Mouse (Mus musculus): ENCODE data around the gene Susd4.

Susd4 gene

DNA sequence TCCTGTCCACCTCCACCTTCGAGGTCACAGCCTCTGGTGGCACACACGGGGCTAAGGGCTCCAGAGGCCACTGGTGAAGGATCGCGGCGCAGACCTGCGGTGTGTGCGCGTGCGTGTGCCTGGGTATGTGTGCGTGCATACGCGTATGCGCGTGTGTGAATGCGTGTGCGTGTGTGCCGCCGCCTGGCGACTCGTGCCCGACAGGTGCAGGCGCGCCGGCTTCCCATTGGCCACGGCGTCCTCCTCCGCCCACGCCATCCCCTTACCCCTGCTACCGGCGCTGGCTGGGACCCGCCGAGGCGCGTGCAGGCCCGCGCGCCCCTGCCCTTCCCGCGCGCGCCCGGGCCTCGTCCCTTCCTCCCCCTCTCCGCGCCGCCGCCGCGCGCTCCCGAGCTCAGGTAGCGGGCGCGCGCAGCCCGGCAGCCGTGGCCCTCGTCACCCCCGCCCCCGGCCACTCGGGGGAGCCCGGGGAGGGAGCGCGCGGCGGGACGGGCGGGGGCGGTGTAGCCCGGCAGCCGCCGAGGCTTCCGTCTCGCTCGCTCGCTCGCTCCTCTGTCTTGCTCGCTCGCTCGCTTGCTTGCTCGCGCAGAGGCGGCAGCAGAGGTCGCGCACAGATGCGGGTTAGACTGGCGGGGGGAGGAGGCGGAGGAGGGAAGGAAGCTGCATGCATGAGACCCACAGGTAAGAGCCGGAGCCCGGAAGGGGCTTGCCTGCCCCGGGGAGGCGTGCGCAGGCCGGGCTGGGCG, at the start of gene Susd4:
Gene Susd4, plus strand, starts transcription at position 145 of the 746 bp plus-strand sequence.
- peak; percentile 74 to 85 for DNase-seq

DNA sequence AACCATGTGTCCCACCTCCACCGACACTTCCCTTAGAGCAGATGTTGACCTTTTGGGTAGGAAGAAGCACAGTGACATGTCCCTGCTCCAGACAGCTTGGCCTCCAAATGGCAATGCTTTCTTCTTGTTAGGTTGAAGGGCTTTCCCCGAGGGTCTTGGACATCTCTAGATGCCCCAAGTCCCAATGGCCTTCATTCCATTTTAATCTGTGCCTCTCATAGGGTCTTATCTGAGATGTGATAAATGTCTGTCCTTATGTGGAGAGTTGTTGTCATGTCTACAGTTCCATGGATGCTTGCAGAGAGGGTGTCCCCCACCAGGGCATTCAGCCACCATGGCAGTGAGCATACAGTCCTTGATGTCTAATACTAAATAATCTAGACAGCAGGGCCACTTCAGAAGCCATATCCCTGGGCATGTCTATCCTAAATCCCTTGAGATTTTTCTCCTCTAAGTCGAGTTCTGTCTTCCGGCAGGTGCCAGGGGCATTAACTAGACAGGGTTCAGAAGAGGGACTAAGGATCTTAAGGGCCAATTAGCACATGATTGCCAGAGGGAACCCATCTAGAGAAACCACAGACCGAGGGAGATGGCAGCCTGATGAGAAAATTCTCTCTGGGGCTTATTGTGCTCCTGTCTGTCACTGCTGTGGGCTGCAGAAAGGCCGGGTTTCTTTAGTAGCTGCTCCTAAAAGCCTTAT, 49.3 kb upstream of the Susd4 start:
- no peak for DNase-seq

- DNase-seq = no peak
Measured at GRCm38 (mm10) chr1:182727541-182727940, 36.1 kb upstream of the Susd4 start.

DNA sequence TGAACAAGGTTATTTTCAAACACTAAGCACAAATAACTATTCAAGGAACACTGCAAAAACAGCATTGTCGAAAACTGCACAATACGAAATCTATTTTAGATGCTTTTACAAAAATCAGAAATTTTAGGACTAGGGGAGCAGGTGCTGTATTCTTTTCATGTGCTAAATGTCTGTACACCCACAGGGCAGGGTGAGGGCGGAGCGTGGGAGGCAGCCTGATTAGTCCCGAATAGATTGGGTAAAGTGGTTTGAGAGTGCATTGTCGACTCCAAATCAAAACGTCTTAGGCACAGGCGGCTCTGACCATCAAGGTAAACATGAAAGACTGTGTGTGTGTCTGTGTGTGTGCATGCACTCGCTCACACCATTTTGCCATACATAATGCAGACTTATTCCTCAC, 34.7 kb upstream of the Susd4 start:
- no peak for DNase-seq

GRCm38 (mm10) chr1:182732695-182733094, 31.0 kb upstream of the Susd4 start:
- DNase-seq = no peak

GRCm38 (mm10) chr1:182735891-182736290, 27.8 kb upstream of the Susd4 start:
- no peak for DNase-seq

DNA sequence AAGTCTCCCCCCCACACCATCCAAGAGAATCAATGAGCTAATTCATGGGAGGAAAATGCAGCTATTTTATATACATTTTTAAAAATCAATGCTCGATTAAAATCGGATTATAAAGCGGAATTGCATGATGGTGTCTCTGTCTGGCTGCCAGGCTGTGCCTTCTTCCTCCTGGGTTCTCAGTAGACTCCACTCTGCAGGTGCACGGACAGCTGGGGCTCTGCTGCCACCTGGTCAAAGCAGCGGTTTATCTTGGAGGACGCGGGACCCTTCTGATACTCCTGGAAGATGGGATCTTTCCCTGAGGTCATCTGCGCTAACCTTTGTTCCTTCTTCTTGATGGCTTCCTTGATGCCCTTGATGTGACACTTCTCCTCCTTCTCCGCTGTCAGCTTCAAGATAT, 16.6 kb upstream of the Susd4 start:
- no peak for DNase-seq

- no peak for DNase-seq
Measured at GRCm38 (mm10) chr1:182747834-182748233, 15.8 kb upstream of the Susd4 start.

DNA sequence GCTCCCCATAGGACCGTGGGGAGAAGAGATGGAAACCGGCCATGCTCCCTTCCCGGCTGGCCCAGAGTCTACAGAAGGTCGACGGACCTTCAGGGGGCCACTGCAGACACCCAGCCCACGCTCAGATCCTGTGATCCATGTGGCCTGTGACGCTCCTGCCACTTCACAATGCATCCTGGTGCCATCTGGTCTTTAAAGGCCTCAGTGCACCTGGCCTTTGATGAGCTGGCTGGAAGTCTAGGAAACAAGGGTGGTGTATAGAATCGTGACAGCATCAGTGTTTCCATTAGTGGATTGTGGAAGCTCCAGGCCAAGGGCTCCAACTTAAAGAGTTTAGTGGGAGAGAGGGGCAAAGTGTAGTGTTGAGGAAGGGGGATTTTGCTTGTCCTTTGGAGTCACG, 14.6 kb upstream of the Susd4 start, which contains the start of gene Ccdc185:
Gene Ccdc185, minus strand, starts transcription at position 101 of the 400 bp plus-strand sequence.
- DNase-seq = no peak

GRCm38 (mm10) chr1:182751301-182751700, 12.4 kb upstream of the Susd4 start:
- DNase-seq = no peak

DNA sequence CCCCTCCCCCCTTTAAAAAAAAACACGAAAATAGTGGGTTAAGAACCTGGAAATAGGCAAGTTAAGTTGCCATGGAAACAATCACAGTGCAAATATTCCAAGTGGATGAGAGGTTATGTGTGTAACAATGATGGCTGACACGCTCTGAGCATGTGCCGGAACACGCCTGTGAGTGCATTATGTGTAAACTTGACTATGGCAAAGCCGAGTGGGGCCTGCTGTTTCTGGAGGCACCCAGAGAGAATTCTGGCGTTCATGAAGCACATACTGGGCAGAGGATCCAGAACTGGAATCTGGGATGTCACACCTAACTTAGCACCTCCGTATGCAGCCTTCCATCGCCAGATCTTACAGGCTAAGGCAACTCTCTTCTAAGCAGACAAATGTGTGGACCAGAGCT, 10.0 kb upstream of the Susd4 start:
- no peak for DNase-seq

GRCm38 (mm10) chr1:182754865-182755264, 8.8 kb upstream of the Susd4 start:
- no peak for DNase-seq

GRCm38 (mm10) chr1:182758783-182759182, 4.9 kb upstream of the Susd4 start:
- no peak for DNase-seq

DNA sequence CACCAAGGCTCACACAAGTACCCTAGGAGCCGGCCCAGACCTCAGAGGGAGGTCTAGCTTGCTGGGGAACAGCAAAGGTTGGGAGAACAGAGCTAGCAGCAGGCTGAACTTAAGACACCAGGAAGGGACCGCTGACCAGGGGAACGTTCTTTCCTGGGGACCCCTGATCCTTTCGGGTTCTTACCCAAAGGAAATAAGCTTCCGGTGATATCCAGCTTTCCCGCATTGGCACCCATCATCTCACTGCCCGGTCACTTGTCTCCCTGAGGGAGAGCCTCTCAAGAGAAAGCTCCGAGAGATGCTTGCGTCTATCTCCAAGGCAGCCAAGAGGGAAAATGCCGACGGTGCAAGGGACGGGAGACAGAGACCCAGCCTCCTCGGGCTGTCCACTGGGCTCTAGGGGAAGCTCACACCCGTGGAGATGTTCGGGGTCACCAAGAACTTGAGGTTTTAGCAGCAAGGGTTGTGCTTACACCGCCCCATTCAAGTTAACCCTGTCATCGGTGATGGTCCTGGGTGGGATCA, 407 bp upstream of the Susd4 start:
- DNase-seq = no peak

GRCm38 (mm10) chr1:182764541-182765281, 1.1 kb downstream of the Susd4 start:
- DNase-seq = no peak

DNA sequence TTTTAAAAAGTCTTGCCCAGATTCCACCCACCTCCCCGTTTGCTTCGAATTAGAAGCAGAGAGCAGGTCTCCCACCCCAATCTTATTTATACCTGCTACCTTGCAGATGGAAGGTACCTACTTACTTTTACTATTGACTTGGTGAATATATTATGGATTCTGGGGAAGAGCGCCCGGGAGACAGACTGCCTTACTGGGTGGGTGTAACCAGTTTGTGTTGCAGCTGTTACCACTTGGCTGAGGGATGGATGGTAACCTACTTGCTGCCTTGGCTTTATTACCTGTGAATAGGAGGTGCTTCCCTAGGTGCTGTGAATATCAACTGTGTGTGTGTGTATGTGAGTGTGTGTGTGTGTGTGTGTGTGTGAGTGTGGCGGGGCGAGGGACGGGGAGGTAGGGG, 11.9 kb downstream of the Susd4 start:
- no peak for DNase-seq

DNA sequence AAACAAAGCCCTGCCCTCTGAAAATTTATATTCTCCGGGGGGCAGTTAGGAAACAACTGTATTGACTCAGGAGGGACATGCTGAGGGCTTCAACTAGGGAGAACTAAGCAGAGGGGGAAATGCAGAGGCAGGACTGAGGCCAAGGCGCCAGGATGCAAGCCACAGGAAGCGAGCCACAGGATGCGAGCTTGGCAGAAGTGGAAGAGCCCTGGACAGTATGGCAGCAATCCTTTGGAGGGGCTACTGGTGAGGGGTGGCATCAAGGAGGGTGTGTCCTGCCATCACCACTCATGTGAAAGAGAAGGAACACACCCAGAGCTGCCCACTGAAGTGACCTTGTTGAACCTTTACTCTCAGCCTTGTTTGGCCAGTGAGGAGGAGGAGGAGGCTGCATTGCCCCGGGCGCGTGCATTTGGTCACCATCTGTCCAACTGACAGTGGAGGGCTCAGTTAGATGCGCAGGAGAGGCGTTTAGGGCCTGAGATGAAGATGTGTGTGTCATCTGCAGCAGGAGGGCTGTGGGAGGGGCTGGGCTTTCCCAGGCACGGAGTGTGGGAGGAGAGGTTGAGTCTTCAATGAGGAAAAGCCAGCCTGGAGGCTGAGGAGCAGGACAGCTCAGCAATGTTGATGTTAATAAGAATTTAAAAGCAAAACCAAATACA, 13.2 kb downstream of the Susd4 start:
- no peak for DNase-seq

- DNase-seq = no peak
Measured at GRCm38 (mm10) chr1:182778225-182778624, 14.6 kb downstream of the Susd4 start.

DNA sequence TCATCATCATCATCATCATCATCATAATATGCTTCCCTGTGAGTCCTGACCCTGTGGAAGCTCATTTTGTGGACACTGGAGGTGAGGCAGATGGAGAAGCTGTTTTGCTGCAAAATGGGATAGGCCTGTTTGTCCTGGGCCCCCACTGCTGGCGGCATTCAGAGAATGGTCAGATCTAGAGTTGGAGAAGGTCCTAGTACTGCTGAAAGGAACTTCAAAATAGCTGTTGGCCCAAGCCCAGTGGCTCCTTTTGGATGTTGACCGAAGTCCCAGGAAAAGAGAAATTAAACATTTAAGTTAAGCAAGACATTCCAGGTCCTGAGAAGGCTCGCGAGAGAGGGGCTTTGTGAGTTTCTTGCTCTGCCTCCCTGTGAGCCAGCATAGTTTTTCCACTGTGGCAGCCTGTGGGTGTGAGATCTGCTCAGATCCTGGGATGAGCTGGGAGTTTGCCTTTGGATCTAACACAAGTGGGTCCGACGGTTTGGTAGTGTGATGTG, 15.4 kb downstream of the Susd4 start:
- peak in 1 of 2 experiments; percentile 15 for DNase-seq

DNA sequence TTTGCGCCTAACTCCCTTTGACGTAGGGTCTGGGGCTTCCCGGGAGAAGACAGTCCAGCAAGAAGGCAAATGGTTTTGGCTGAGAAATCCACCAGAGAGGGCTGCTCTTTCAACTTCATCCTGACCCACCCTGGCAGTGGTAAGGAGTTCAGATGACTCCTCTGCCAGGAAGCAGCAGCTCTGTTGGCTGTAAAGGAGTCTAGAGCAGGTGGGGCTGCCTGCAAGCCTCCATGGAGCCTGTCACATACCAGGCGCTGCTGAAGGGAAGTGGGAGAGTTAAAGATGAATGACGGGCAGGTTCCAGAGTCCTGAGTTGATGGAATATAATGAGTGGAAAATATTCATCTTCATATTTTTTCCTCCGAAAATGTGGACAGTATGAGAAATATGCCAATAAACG, 20.1 kb downstream of the Susd4 start:
- no peak for DNase-seq

GRCm38 (mm10) chr1:182784784-182785183, 21.1 kb downstream of the Susd4 start:
- DNase-seq = no peak

- no peak for DNase-seq
Measured at GRCm38 (mm10) chr1:182785504-182785903, 21.8 kb downstream of the Susd4 start.

DNA sequence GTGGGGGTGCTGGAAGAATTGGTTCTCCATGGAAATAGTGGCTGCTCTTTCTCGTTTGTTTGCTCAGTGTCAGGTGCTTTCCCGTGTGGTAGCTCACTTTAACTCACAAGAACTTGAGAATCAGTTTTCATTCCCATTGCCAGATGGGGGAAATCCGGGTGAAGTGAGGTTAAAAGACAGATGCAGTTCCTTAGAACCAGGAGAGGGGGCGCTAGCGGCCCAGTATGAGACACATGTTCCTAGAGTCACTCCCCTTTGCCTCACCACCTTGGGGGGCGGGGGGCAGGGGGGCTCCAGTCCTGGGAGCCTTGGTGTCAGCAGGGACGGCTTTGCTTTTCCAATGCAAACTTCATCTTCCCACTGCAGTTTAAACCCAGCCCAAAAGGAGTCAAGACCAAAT, 23.4 kb downstream of the Susd4 start:
- DNase-seq = no peak
